Mouse (Mus musculus) embryonic stem cell, embryonic (primary cell): ENCODE data around the gene Yif1b.
"Not testable (repeated sequence)": the region's sequence is repeated elsewhere in the genome, so short reads cannot be mapped to it uniquely, and the experiment has no call there.

Source experiments
- CTCF ChIA-PET, 4 experiments: fragments of 300-600 bp in 2 of 4; fragments of 350-600 bp in 2 of 4; sonication (Branson Sonifier 250); formaldehyde crosslinking; loops; one replicate each; lab custom pipeline; 2022; ENCODE audit warnings: inconsistent platforms in 2 of 4; lab: Charles Lee
- POLR2A ChIA-PET, 4 experiments: fragments of 300-600 bp in 2 of 4; fragments of 350-600 bp in 2 of 4; sonication (Branson Sonifier 250); formaldehyde crosslinking; loops; one replicate each; lab custom pipeline; 2022; ENCODE audit warnings: antibody characterized with exemption in 4 of 4, inconsistent platforms in 1 of 4; lab: Charles Lee

The Yif1b gene

GRCm38 (mm10) chr7:29238019-29238967 lies at the start of gene Yif1b:
TSS of gene Yif1b (plus strand) at chr7:29238329.
- CTCF ChIA-PET, result interaction anchor here (0.5 to 2.2 kb wide), 25 partner anchors 9 to 257 kb away, joined by 3 to 27 read pairs (median 4); partner anchors contain the start of genes 2200002D01Rik (in 3 of the 4), Psmd8 (in 2 of the 4) and Eif3k (in 1 of the 4)
- POLR2A ChIA-PET, result interaction anchor here (0.6 to 2.8 kb wide), 75 partner anchors 8 to 888 kb away, joined by 3 to 33 read pairs (median 4); partner anchors contain the start of genes 2200002D01Rik (in 3 of the 4), Ggn (in 3 of the 4), Spred3 (in 3 of the 4) and Catsperg1 (in 2 of the 4)

GRCm38 (mm10) chr7:29194230-29194629 lies 43.9 kb upstream of the Yif1b start:
- POLR2A ChIA-PET, result interaction anchor here in 2 of 4 experiments (1.1 to 1.2 kb wide), 2 partner anchors 14 to 56 kb away, joined by 3 read pairs; partner anchors contain the start of gene Psmd8 (in 1 of the 2)
- CTCF ChIA-PET, result not testable (repeated sequence)

- ChIA-PET POLR2A (no interaction called here), CTCF (interaction anchor here in 1 of 4 experiments (0.6 kb wide), 1 partner anchor 170 kb away, joined by 3 read pairs; no protein-coding TSS in a partner anchor)
Observed at GRCm38 (mm10) chr7:29202577-29202976, 35.6 kb upstream of the Yif1b start.

GRCm38 (mm10) chr7:29211013-29211412 lies 27.1 kb upstream of the Yif1b start:
- CTCF ChIA-PET, result interaction anchor here in 1 of 4 experiments (0.7 kb wide), 1 partner anchor 33 kb away, joined by 4 read pairs; no protein-coding TSS in a partner anchor
- POLR2A ChIA-PET, result interaction anchor here in 2 of 4 experiments (0.7 to 1.3 kb wide), 7 partner anchors 18 to 828 kb away, joined by 3 read pairs; partner anchors contain the start of gene Psmd8 (in 1 of the 2)

- POLR2A ChIA-PET, result interaction anchor here in 3 of 4 experiments (0.6 to 2.3 kb wide), 26 partner anchors 19 to 556 kb away, joined by 3 to 19 read pairs (median 4); partner anchors contain the start of genes 2200002D01Rik (in 3 of the 3), Fam98c (in 2 of the 3), Psmd8 (in 2 of the 3) and Yif1b (in 2 of the 3)
- CTCF ChIA-PET, result interaction anchor here in 1 of 4 experiments (0.7 to 2.3 kb wide), 4 partner anchors 23 to 150 kb away, joined by 4 to 7 read pairs (median 6); partner anchors contain the start of gene Yif1b
Observed at GRCm38 (mm10) chr7:29211415-29212198, 26.5 kb upstream of the Yif1b start.

- ChIA-PET POLR2A (interaction anchor here in 3 of 4 experiments (0.6 to 2.3 kb wide), 35 partner anchors 16 to 746 kb away, joined by 3 to 19 read pairs (median 4); partner anchors contain the start of genes 2200002D01Rik (in 3 of the 3), Eif3k (in 2 of the 3), Fam98c (in 2 of the 3) and Map4k1 (in 2 of the 3)), CTCF (interaction anchor here in 1 of 4 experiments (0.6 to 2.3 kb wide), 6 partner anchors 23 to 957 kb away, joined by 3 to 7 read pairs (median 5); partner anchors contain the start of genes Yif1b and Zfp146)
Observed at GRCm38 (mm10) chr7:29212199-29212765, 25.8 kb upstream of the Yif1b start.

GRCm38 (mm10) chr7:29212775-29213560 lies 25.2 kb upstream of the Yif1b start:
- CTCF ChIA-PET, result interaction anchor here in 2 of 4 experiments (0.5 to 2.3 kb wide), 10 partner anchors 22 to 957 kb away, joined by 3 to 7 read pairs (median 4); partner anchors contain the start of genes Ggn (in 1 of the 2), Spred3 (in 1 of the 2), Yif1b (in 1 of the 2) and Zfp146 (in 1 of the 2)

DNA sequence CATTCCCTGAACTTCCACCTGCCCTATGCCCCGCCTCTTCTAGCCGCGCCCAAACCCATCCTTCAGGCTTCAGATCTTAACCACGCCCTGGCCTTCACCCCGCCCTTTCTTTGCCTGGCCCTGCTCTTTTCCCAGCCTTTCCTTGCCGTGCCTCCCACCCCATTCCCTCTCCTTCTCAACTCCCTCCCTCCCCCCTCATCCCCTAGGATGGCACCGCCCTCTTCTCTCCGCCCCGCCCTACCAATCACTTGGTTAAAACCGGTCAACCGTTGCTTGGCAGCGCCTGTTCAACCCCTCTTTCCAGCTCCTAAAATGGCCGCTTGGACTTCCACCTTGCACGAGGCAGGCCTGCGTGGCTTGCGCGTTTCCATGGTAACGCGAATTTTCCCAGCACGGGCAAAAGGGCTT lies 24.4 kb upstream of the Yif1b start, which contains the start of gene Catsperg1:
TSS of gene Catsperg1 (minus strand) at position 361 of the 408 bp plus-strand sequence.
- CTCF ChIA-PET, result interaction anchor here in 2 of 4 experiments (0.6 to 2.3 kb wide), 9 partner anchors 21 to 551 kb away, joined by 3 to 7 read pairs (median 4); partner anchors contain the start of genes Ggn (in 1 of the 2), Ppp1r14a (in 1 of the 2) and Spred3 (in 1 of the 2)
- POLR2A ChIA-PET, result interaction anchor here in 3 of 4 experiments (0.6 to 2.3 kb wide), 19 partner anchors 9 to 1706 kb away, joined by 3 to 23 read pairs (median 4); partner anchors contain the start of genes Yif1b (in 2 of the 3), 2200002D01Rik (in 1 of the 3), Eif3k (in 1 of the 3) and Fam98c (in 1 of the 3)

More at GRCm38 (mm10) chr7:29212775-29213560, 25.2 kb upstream of the Yif1b start:
- POLR2A ChIA-PET, result interaction anchor here in 3 of 4 experiments (0.6 to 2.3 kb wide), 39 partner anchors 16 to 1705 kb away, joined by 3 to 23 read pairs (median 4); partner anchors contain the start of genes 2200002D01Rik (in 3 of the 3), Eif3k (in 2 of the 3), Fam98c (in 2 of the 3) and Map4k1 (in 2 of the 3)

- ChIA-PET POLR2A (interaction anchor here in 3 of 4 experiments (0.6 to 2.3 kb wide), 20 partner anchors 9 to 980 kb away, joined by 3 to 23 read pairs (median 4); partner anchors contain the start of genes Yif1b (in 2 of the 3), 2200002D01Rik (in 1 of the 3), Eif3k (in 1 of the 3) and Kcnk6 (in 1 of the 3)), CTCF (interaction anchor here in 2 of 4 experiments (0.6 to 2.3 kb wide), 12 partner anchors 21 to 550 kb away, joined by 3 to 7 read pairs (median 4); partner anchors contain the start of genes Ggn (in 1 of the 2), Ppp1r14a (in 1 of the 2) and Spred3 (in 1 of the 2))
Observed at GRCm38 (mm10) chr7:29214236-29214635, 23.9 kb upstream of the Yif1b start.

DNA sequence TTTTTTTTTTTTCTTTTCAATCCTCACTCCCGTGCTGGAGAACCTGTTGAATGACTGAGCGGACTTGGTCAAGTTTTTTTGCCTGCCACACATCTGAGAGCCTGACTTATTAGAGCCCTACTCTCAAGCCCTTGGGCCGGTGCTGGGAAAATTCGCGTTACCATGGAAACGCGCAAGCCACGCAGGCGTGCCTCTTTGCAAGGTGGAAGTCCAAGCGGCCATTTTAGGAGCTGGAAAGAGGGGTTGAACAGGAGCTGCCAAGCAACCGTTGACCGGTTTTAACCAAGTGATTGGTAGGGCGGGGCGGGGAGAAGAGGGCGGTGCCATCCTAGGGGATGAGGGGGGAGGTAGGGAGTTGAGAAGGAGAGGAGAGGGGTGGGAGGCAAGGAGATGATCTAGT lies 23.3 kb upstream of the Yif1b start:
- CTCF ChIA-PET, result interaction anchor here in 2 of 4 experiments (0.6 to 1.0 kb wide), 5 partner anchors 20 to 59 kb away, joined by 3 to 4 read pairs (median 4); no protein-coding TSS in a partner anchor
- POLR2A ChIA-PET, result interaction anchor here (0.6 to 2.2 kb wide), 23 partner anchors 8 to 1713 kb away, joined by 3 to 23 read pairs (median 3); partner anchors contain the start of genes Yif1b (in 3 of the 4), Kcnk6 (in 2 of the 4), Psmd8 (in 2 of the 4) and 2200002D01Rik (in 1 of the 4)

GRCm38 (mm10) chr7:29224756-29225394 lies 13.3 kb upstream of the Yif1b start:
- POLR2A ChIA-PET, result interaction anchor here in 2 of 4 experiments (0.8 to 2.7 kb wide), 3 partner anchors 9 to 23 kb away, joined by 3 to 9 read pairs (median 4); partner anchors contain the start of genes 2200002D01Rik (in 1 of the 2) and Yif1b (in 1 of the 2)
- CTCF ChIA-PET, result no interaction called here

- POLR2A ChIA-PET, result interaction anchor here in 2 of 4 experiments (0.7 to 1.4 kb wide), 2 partner anchors 9 to 846 kb away, joined by 3 to 4 read pairs; no protein-coding TSS in a partner anchor
- CTCF ChIA-PET, result no interaction called here
Observed at GRCm38 (mm10) chr7:29225520-29225919, 12.6 kb upstream of the Yif1b start.

GRCm38 (mm10) chr7:29228202-29228601 lies 9.9 kb upstream of the Yif1b start:
- ChIA-PET POLR2A (interaction anchor here in 2 of 4 experiments (1.2 to 2.5 kb wide), 4 partner anchors 10 to 20 kb away, joined by 3 to 11 read pairs (median 4); partner anchors contain the start of genes 2200002D01Rik (in 1 of the 2) and Yif1b (in 1 of the 2)), CTCF (no interaction called here)

DNA sequence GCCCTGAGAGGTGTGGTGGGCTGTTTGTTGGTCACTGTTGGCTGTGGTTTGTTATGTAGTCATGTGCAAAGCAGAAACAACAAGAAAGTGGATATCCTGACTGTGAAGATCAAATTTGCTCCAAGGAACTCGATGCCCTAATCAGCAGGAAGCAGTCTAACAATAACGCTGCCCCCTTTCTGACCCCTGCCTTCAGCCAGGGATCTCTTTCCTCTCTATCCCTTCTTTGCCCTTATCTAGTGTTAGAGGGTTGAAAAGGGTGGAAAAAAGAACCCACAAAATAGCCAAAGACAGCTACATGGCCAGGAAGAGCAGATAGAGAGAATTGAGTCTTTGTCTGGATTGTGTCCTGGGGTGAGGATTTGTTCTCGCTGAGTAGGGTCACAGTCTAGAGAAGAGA lies 7.6 kb upstream of the Yif1b start:
- ChIA-PET CTCF (interaction anchor here in 1 of 4 experiments (0.6 kb wide), 1 partner anchor 440 kb away, joined by 5 read pairs; no protein-coding TSS in a partner anchor), POLR2A (interaction anchor here in 1 of 4 experiments (0.8 to 0.9 kb wide), 2 partner anchors 12 to 63 kb away, joined by 4 to 5 read pairs; no protein-coding TSS in a partner anchor)
